Mouse (Mus musculus): ENCODE data around the gene Cux1.

DNA sequence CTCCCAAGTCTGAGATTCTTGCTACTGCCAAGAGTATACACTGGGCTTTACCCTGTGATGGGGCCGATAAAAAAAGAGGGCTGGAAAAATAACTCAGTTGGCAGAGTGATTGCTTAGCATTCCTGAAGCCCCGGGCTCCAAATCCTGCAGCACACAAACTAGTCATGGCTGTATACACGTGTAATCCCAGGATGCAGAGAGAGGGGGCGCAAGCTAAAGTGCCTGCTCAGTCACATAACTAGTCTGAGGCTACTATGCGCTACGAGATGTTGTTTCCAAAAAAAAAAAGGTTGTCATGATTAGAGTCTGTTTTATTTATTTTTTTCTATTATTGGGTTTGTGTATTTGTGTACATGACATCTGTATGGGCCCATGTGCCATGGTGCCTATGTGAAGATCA lies 245.9 kb downstream of the Cux1 start:
- TF ChIP-seq CTCF (IDR thresholded peaks at IDR 0.05; ENCODE audit: insufficient read depth, low read depth, low read length) (no peak), POLR2A (IDR thresholded peaks at IDR 0.05; ENCODE audit: insufficient read depth, low read depth, low read length) (no peak)

Measured in olfactory bulb, adult 2 months (tissue).